Mouse (Mus musculus): ENCODE measurements around the gene Suox. TPM values are rescaled to one million over a fixed set of nuclear protein-coding genes. Genes with fewer than 3 reads are reported as not detected.
A peak's percentile ranks its signal among the peaks of the same experiment; 100 is the strongest.
"Not testable (repeated sequence)": the region's sequence is repeated elsewhere in the genome, so short reads cannot be mapped to it uniquely, and the experiment has no call there.

The Suox gene
- polyA plus RNA-seq, 1 experiment from 2014 or later = 12.4 TPM

- ATAC-seq (replicated peaks; ENCODE audit: low FRiP score) = no peak
- no peaks in the 10 kb centered on the region for H3K9me3 ChIP-seq (ENCODE audit: control insufficient read depth, low read length)
- no peak overlapping the region for H3K27ac ChIP-seq (ENCODE audit: low read depth, low read length)
- H3K9ac ChIP-seq (ENCODE audit: low read depth, low read length) = no peak overlapping the region
- WGBS = 86% methylated on average over 14 of the region's 14 CpGs
- H3K4me2 ChIP-seq = no peak overlapping the region
- H3K27me3 ChIP-seq (replicated peaks; ENCODE audit: control insufficient read depth, insufficient read depth, low read length) = peaks cover 17% of the 10 kb centered on the region
- DNase-seq (ENCODE audit: low spot score) = no peak
- no peak overlapping the region for H3K4me3 ChIP-seq (ENCODE audit: low read depth, low read length)
- peaks cover 8% of the 10 kb centered on the region for H3K4me1 ChIP-seq (replicated peaks; ENCODE audit: control insufficient read depth, insufficient read depth, low read length)
- no peaks in the 10 kb centered on the region for H3K36me3 ChIP-seq (ENCODE audit: control insufficient read depth, insufficient read depth, low read length)
Measured at GRCm38 (mm10) chr10:128639999-128640398, 33.9 kb downstream of the Suox start.

- H3K27ac ChIP-seq (ENCODE audit: low read depth, low read length) = no peak overlapping the region
Measured at GRCm38 (mm10) chr10:128637011-128637410, 36.9 kb downstream of the Suox start.

GRCm38 (mm10) chr10:128636561-128636960 lies 37.3 kb downstream of the Suox start:
- Histone ChIP-seq H3K9ac (ENCODE audit: low read depth, low read length) (no peak overlapping the region), H3K4me2 (peak overlapping the region; percentile 45)

More at GRCm38 (mm10) chr10:128637011-128637410, 36.9 kb downstream of the Suox start:
- Histone ChIP-seq H3K4me2 (peak overlapping the region; percentile 45), H3K27me3 (replicated peaks; ENCODE audit: control insufficient read depth, insufficient read depth, low read length) (peaks cover under 1% of the 10 kb centered on the region), H3K9me3 (ENCODE audit: control insufficient read depth, low read length) (no peaks in the 10 kb centered on the region), H3K4me1 (replicated peaks; ENCODE audit: control insufficient read depth, insufficient read depth, low read length) (peaks cover 8% of the 10 kb centered on the region; the same call in 1 of the 2 replicates), H3K36me3 (ENCODE audit: control insufficient read depth, insufficient read depth, low read length) (no peaks in the 10 kb centered on the region), H3K4me3 (ENCODE audit: low read depth, low read length) (no peak overlapping the region), H3K9ac (ENCODE audit: low read depth, low read length) (no peak overlapping the region)
- WGBS = 7% methylated on average over 11 of the region's 11 CpGs
- no peak for ATAC-seq (replicated peaks; ENCODE audit: low FRiP score)
- no peak for DNase-seq (ENCODE audit: low spot score)

GRCm38 (mm10) chr10:128635697-128636096 lies 38.2 kb downstream of the Suox start:
- Histone ChIP-seq H3K9ac (ENCODE audit: low read depth, low read length) (no peak overlapping the region), H3K4me2 (no peak overlapping the region), H3K36me3 (ENCODE audit: control insufficient read depth, insufficient read depth, low read length) (no peaks in the 10 kb centered on the region), H3K27me3 (replicated peaks; ENCODE audit: control insufficient read depth, insufficient read depth, low read length) (peaks cover 3% of the 10 kb centered on the region), H3K4me1 (replicated peaks; ENCODE audit: control insufficient read depth, insufficient read depth, low read length) (peaks cover 11% of the 10 kb centered on the region; the same call in 1 of the 2 replicates), H3K27ac (ENCODE audit: low read depth, low read length) (no peak overlapping the region), H3K9me3 (ENCODE audit: control insufficient read depth, low read length) (no peaks in the 10 kb centered on the region), H3K4me3 (ENCODE audit: low read depth, low read length) (no peak overlapping the region)
- ATAC-seq (replicated peaks; ENCODE audit: low FRiP score) (no peak), DNase-seq (ENCODE audit: low spot score) (no peak)
- WGBS = 83% methylated on average over 13 of the region's 13 CpGs

More at GRCm38 (mm10) chr10:128636561-128636960, 37.3 kb downstream of the Suox start:
- Histone ChIP-seq H3K27me3 (replicated peaks; ENCODE audit: control insufficient read depth, insufficient read depth, low read length) (peaks cover 3% of the 10 kb centered on the region), H3K36me3 (ENCODE audit: control insufficient read depth, insufficient read depth, low read length) (no peaks in the 10 kb centered on the region), H3K9me3 (ENCODE audit: control insufficient read depth, low read length) (no peaks in the 10 kb centered on the region), H3K27ac (ENCODE audit: low read depth, low read length) (no peak overlapping the region), H3K4me1 (replicated peaks; ENCODE audit: control insufficient read depth, insufficient read depth, low read length) (peaks cover 10% of the 10 kb centered on the region; the same call in 1 of the 2 replicates), H3K4me3 (ENCODE audit: low read depth, low read length) (no peak overlapping the region)
- DNase-seq (ENCODE audit: low spot score) (no peak), ATAC-seq (replicated peaks; ENCODE audit: low FRiP score) (no peak)
- 40% methylated on average over 6 of the region's 6 CpGs for WGBS

GRCm38 (mm10) chr10:128631571-128631970 lies 42.3 kb downstream of the Suox start:
- Histone ChIP-seq H3K9me3 (ENCODE audit: control insufficient read depth, low read length) (no peaks in the 10 kb centered on the region), H3K4me2 (no peak overlapping the region), H3K27me3 (replicated peaks; ENCODE audit: control insufficient read depth, insufficient read depth, low read length) (peaks cover 3% of the 10 kb centered on the region), H3K27ac (ENCODE audit: low read depth, low read length) (no peak overlapping the region), H3K4me3 (ENCODE audit: low read depth, low read length) (no peak overlapping the region), H3K9ac (ENCODE audit: low read depth, low read length) (no peak overlapping the region; the same call in 1 of the 2 replicates), H3K36me3 (ENCODE audit: control insufficient read depth, insufficient read depth, low read length) (no peaks in the 10 kb centered on the region), H3K4me1 (replicated peaks; ENCODE audit: control insufficient read depth, insufficient read depth, low read length) (peaks cover 9% of the 10 kb centered on the region; the same call in 1 of the 2 replicates)
- DNase-seq (ENCODE audit: low spot score) (no peak), ATAC-seq (replicated peaks; ENCODE audit: low FRiP score) (no peak)
- 25% methylated on average over 6 of the region's 6 CpGs for WGBS

- 79% methylated on average over 5 of the region's 5 CpGs for WGBS
- not testable (repeated sequence) for H3K9ac ChIP-seq (ENCODE audit: low read depth, low read length); H3K4me3 ChIP-seq (ENCODE audit: low read depth, low read length); ATAC-seq (replicated peaks; ENCODE audit: low FRiP score); H3K36me3 ChIP-seq (ENCODE audit: control insufficient read depth, insufficient read depth, low read length); H3K27me3 ChIP-seq (replicated peaks; ENCODE audit: control insufficient read depth, insufficient read depth, low read length); H3K9me3 ChIP-seq (ENCODE audit: control insufficient read depth, low read length); DNase-seq (ENCODE audit: low spot score); H3K4me2 ChIP-seq; H3K27ac ChIP-seq (ENCODE audit: low read depth, low read length)
- H3K4me1 ChIP-seq (replicated peaks; ENCODE audit: control insufficient read depth, insufficient read depth, low read length) = peaks cover 11% of the 10 kb centered on the region; the same call in 1 of the 2 replicates
Measured at GRCm38 (mm10) chr10:128630306-128630705, 43.6 kb downstream of the Suox start.

- no peak overlapping the region; the same call in 1 of the 2 replicates for H3K4me2 ChIP-seq
- no peak overlapping the region for H3K27ac ChIP-seq (ENCODE audit: low read depth, low read length)
- H3K9me3 ChIP-seq (ENCODE audit: control insufficient read depth, low read length) = no peaks in the 10 kb centered on the region
- DNase-seq (ENCODE audit: low spot score) = no peak
- ATAC-seq (replicated peaks; ENCODE audit: low FRiP score) = peak; percentile 46; the same call in 1 of the 2 replicates
- H3K4me1 ChIP-seq (replicated peaks; ENCODE audit: control insufficient read depth, insufficient read depth, low read length) = peaks cover 15% of the 10 kb centered on the region
- 60% methylated on average over 2 of the region's 2 CpGs for WGBS
- no peak overlapping the region for H3K9ac ChIP-seq (ENCODE audit: low read depth, low read length)
- H3K4me3 ChIP-seq (ENCODE audit: low read depth, low read length) = no peak overlapping the region
- peaks cover 3% of the 10 kb centered on the region for H3K27me3 ChIP-seq (replicated peaks; ENCODE audit: control insufficient read depth, insufficient read depth, low read length)
- H3K36me3 ChIP-seq (ENCODE audit: control insufficient read depth, insufficient read depth, low read length) = peaks cover 10% of the 10 kb centered on the region
Measured at GRCm38 (mm10) chr10:128629746-128630145, 44.1 kb downstream of the Suox start.

- DNase-seq (ENCODE audit: low spot score) = no peak
- Histone ChIP-seq H3K27me3 (replicated peaks; ENCODE audit: control insufficient read depth, insufficient read depth, low read length) (peaks cover 3% of the 10 kb centered on the region), H3K9me3 (ENCODE audit: control insufficient read depth, low read length) (no peaks in the 10 kb centered on the region), H3K9ac (ENCODE audit: low read depth, low read length) (no peak overlapping the region), H3K4me2 (no peak overlapping the region), H3K4me1 (replicated peaks; ENCODE audit: control insufficient read depth, insufficient read depth, low read length) (peaks cover 15% of the 10 kb centered on the region), H3K36me3 (ENCODE audit: control insufficient read depth, insufficient read depth, low read length) (peaks cover 20% of the 10 kb centered on the region), H3K4me3 (ENCODE audit: low read depth, low read length) (no peak overlapping the region), H3K27ac (ENCODE audit: low read depth, low read length) (no peak overlapping the region)
- WGBS = 72% methylated on average over 10 of the region's 10 CpGs
- peak; percentile 48 for ATAC-seq (replicated peaks; ENCODE audit: low FRiP score)
Measured at GRCm38 (mm10) chr10:128627398-128628317, 46.2 kb downstream of the Suox start.
